Mouse (Mus musculus) stomach, postnatal 0 days (tissue): ENCODE measurements around the gene Rpl7l1. TPM values are rescaled to one million over a fixed set of nuclear protein-coding genes. Genes with fewer than 3 reads are reported as not detected.

Source experiments
- ATAC-seq: fragments of 200-750 bp; cut with Nextera tagmentation; 2 replicates; pipeline ENCODE4 v1.8.0; 2017; ENCODE audit not compliant: low FRiP score, low TSS enrichment
- DNase-seq: peaks from one replicate; pipeline ENCODE4 v3.0.0-alpha.2; 2016; ENCODE audit warnings: low spot score
- H3K27ac ChIP-seq: fragments of 300-500 bp; sonication (generic); replicated peaks from 2 replicates; pipeline ENCODE4 v1.5.1; 2014; ENCODE audit warnings: mild to moderate bottlenecking, control low read depth
- H3K27me3 ChIP-seq: fragments of 300-500 bp; sonication (generic); 2 replicates; pipeline ENCODE4 v1.6.1; 2014; ENCODE audit warnings: low read length; ENCODE audit not compliant: control insufficient read depth, insufficient read depth
- H3K36me3 ChIP-seq: fragments of 300-500 bp; sonication (generic); 2 replicates; pipeline ENCODE4 v1.6.1; 2014; ENCODE audit warnings: low read length, mixed read lengths; ENCODE audit not compliant: control insufficient read depth, insufficient read depth
- H3K4me1 ChIP-seq: fragments of 300-500 bp; sonication (generic); replicated peaks from 2 replicates; pipeline ENCODE4 v1.6.1; 2014; ENCODE audit warnings: antibody characterized with exemption; ENCODE audit not compliant: control insufficient read depth, insufficient read depth
- H3K4me2 ChIP-seq: fragments of 300-500 bp; sonication (generic); replicated peaks from 2 replicates; pipeline ENCODE4 v1.6.1; 2014; ENCODE audit warnings: low read depth, mild to moderate bottlenecking, control low read depth, moderate library complexity
- H3K4me3 ChIP-seq: fragments of 300-500 bp; sonication (generic); 2 replicates; pipeline ENCODE4 v1.5.1; 2014; ENCODE audit warnings: low read depth, low read length, control low read depth
- H3K9ac ChIP-seq: fragments of 300-500 bp; sonication (generic); 2 replicates; pipeline ENCODE4 v1.6.1; 2014; ENCODE audit warnings: mild to moderate bottlenecking, low read length, control low read depth, mixed read lengths
- H3K9me3 ChIP-seq: fragments of 300-500 bp; sonication (generic); 2 replicates; pipeline ENCODE4 v1.6.1; 2016; ENCODE audit warnings: low read length; ENCODE audit not compliant: control insufficient read depth
- CTCF ChIP-seq: IDR thresholded peaks from 2 replicates; pipeline ENCODE4 v1.5.1; 2016; ENCODE audit warnings: antibody characterized with exemption, low read depth, mild to moderate bottlenecking, moderate library complexity
- EP300 ChIP-seq: optimal IDR thresholded peaks from 2 replicates; pipeline ENCODE3; 2016; ENCODE audit warnings: antibody characterized with exemption
- WGBS: fragments of 180-500 bp; shearing (Covaris S2); extraction: QIAGEN DNeasy Blood & Tissue Kit; methylation state at CpG from one replicate; pipeline ENCODE4 v1.1.7; 2014; 5-methylcytosine and 5-hydroxymethylcytosine counted together
- polyA plus RNA-seq: library from polyadenylated mRNA; unstranded; fragments of >200 nt; fragmentation: Nextera tagmentation; extraction: Ambion mirVana; gene quantifications from 2 replicates; pipeline ENCODE4 v1.2.1, GENCODE M21; 2015

The Rpl7l1 gene
- polyA plus RNA-seq, 1 experiment from 2014 or later = 95.0 TPM

DNA sequence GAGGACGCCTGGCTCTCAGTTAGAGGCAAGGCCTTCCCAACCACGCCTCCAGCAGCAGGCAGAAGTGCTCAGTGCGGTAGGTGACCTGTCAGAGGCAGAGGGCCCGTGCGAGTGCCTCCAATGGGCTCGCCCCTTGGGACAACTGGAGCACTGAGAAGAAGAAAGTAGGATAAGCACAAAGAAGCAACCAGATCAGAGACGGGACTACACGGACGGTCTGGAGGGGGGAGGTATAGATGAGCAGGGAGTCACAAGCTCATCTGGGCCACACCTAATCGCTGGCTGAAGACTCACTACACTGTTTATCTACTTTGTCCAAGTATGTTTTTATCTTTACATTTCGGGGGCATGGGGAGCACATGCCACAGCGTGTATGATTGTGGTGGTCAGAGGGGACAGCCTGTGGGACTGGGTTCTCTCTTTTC, 35.3 kb upstream of the Rpl7l1 start:
- H3K36me3 ChIP-seq = peaks cover 8% of the 10 kb centered on the region; the same call in 1 of the 2 replicates
- no peak overlapping the region for H3K9ac ChIP-seq
- TF ChIP-seq CTCF (no peak), EP300 (no peak)
- no peaks in the 10 kb centered on the region for H3K9me3 ChIP-seq
- ATAC-seq (no peak), DNase-seq (no peak)
- H3K27me3 ChIP-seq = no peaks in the 10 kb centered on the region
- no peak overlapping the region for H3K4me3 ChIP-seq
- 85% methylated on average over 12 of the region's 12 CpGs for WGBS
- H3K4me2 ChIP-seq = no peak overlapping the region
- H3K27ac ChIP-seq = no peak overlapping the region
- no peaks in the 10 kb centered on the region for H3K4me1 ChIP-seq

DNA sequence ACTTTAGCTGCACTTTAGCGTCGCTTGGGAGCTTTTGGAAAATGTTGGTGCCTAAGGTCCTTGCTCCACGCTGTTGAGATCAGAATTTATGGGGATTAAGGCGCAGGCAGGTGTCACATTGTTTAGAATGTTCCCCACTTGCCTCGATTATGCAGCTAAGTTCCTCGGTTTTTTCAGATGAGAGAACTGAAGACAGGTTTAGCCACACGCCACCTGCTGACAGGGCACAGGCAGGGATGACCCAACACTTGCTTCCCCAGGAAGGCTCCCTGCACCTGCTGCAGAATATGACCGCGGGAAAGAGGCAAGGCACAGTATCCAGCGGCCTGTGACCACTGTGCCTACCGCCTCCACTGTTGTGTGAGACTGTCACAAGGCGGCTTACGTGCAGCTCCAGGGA, 33.8 kb upstream of the Rpl7l1 start:
- H3K9ac ChIP-seq = no peak overlapping the region
- no peak overlapping the region for H3K4me3 ChIP-seq
- peaks cover 12% of the 10 kb centered on the region for H3K36me3 ChIP-seq
- no peak for TF ChIP-seq EP300
- no peak for TF ChIP-seq CTCF
- H3K27me3 ChIP-seq = no peaks in the 10 kb centered on the region
- H3K4me1 ChIP-seq = no peaks in the 10 kb centered on the region
- no peak overlapping the region for H3K4me2 ChIP-seq
- 75% methylated on average over 13 of the region's 13 CpGs for WGBS
- H3K9me3 ChIP-seq = no peaks in the 10 kb centered on the region
- H3K27ac ChIP-seq = no peak overlapping the region
- ATAC-seq (no peak), DNase-seq (no peak)

DNA sequence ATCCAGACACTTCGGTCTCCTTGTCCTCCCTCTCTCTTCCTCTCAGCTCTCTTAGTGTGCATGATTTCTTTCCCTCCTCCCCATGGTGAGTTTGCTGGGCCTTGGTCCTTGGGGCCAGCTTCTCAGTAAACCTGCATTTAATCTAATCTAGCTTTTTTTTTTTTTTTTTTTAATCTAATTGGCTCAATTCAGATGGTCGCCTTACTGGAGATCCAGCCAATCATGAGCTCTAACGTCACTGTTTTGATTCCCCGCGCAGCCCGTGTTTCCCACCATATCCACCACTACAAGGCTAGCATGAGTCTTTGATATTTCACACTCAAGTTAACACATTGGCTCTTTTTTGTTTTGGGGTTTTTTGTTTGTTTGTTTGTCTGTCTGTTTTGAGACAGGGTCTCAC, 32.0 kb upstream of the Rpl7l1 start:
- H3K4me2 ChIP-seq = no peak overlapping the region
- TF ChIP-seq EP300 = no peak
- TF ChIP-seq CTCF = no peak
- no peak overlapping the region for H3K4me3 ChIP-seq
- H3K9ac ChIP-seq = no peak overlapping the region
- DNase-seq = no peak
- no peak overlapping the region for H3K27ac ChIP-seq
- no peaks in the 10 kb centered on the region for H3K27me3 ChIP-seq
- no peaks in the 10 kb centered on the region for H3K4me1 ChIP-seq
- ATAC-seq = no peak
- no peaks in the 10 kb centered on the region for H3K9me3 ChIP-seq
- peaks cover 12% of the 10 kb centered on the region for H3K36me3 ChIP-seq
- 88% methylated on average over 6 of the region's 6 CpGs for WGBS

DNA sequence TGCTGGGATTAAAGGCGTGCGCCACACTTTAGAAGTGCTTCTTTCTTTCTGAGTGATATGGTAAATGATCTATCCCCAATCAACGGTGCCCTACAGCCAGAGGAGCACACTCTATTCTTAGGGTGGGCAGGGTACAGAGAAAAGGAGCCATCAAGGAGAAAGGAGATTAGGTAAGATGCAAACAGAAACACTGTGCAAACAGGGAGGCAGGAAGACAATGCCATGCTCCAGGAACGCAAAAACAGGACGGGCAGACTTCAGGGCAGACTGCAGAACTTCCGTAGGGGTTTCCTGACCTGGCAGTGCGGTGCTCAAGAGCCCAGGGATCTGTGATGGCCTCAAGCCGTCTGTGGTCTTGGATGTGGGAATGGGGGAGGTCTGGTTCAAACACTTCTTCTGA, 31.2 kb upstream of the Rpl7l1 start:
- Histone ChIP-seq H3K36me3 (peaks cover 7% of the 10 kb centered on the region; the same call in 1 of the 2 replicates), H3K27ac (no peak overlapping the region), H3K9ac (no peak overlapping the region), H3K4me1 (no peaks in the 10 kb centered on the region), H3K4me2 (no peak overlapping the region), H3K9me3 (no peaks in the 10 kb centered on the region), H3K27me3 (no peaks in the 10 kb centered on the region), H3K4me3 (no peak overlapping the region)
- TF ChIP-seq CTCF = no peak
- no peak for TF ChIP-seq EP300
- no peak for DNase-seq
- 75% methylated on average over 8 of the region's 8 CpGs for WGBS
- no peak for ATAC-seq

DNA sequence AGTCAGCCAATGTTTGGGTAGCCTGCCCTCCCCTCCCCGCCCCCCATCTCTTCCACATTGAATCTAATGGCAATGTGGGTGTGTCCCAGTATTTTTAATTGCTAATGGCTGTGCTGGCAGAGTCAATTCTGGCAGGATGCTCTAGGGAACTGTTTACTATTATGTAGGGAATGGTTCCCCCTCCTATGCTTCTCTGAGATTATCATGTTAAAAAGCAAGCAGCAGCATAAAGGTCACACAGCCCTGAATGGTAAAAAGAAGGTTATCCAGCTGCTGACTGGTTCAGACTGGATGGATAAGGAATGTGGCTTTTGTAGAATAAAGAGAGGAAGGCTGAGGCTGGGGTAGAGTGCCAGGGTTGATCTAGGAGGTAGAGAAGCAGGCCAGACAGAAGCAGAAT, 30.0 kb upstream of the Rpl7l1 start:
- H3K27ac ChIP-seq = no peak overlapping the region
- WGBS = 86% methylated on average over 1 of the region's 1 CpGs
- no peak overlapping the region for H3K9ac ChIP-seq
- H3K4me2 ChIP-seq = no peak overlapping the region
- ATAC-seq (no peak), DNase-seq (no peak)
- no peaks in the 10 kb centered on the region for H3K9me3 ChIP-seq
- no peak for TF ChIP-seq CTCF
- TF ChIP-seq EP300 = no peak
- no peaks in the 10 kb centered on the region for H3K27me3 ChIP-seq
- H3K4me3 ChIP-seq = no peak overlapping the region
- H3K4me1 ChIP-seq = no peaks in the 10 kb centered on the region
- H3K36me3 ChIP-seq = peaks cover 14% of the 10 kb centered on the region

DNA sequence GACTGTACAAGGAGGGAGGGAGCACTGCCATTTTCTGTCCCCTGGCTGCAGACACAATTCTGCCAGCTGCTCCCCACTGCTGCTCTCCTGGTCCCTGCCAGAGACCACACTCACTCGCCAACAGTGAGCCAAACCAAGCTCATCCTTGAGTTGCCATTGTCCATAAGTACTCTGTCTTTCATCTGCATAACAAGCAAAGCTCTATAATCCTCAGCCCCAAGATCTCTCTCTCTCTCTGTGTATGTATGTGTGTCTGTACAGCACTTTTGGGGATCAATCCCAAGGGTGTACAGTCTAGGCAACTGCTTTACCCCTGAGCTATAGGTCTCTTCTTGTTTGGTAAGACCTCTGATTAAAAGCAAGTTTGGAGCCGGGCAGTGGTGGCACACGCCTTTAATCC, 28.2 kb upstream of the Rpl7l1 start:
- Histone ChIP-seq H3K36me3 (peaks cover 26% of the 10 kb centered on the region), H3K4me1 (no peaks in the 10 kb centered on the region), H3K4me3 (no peak overlapping the region), H3K9me3 (no peaks in the 10 kb centered on the region), H3K27me3 (no peaks in the 10 kb centered on the region), H3K9ac (no peak overlapping the region), H3K4me2 (no peak overlapping the region), H3K27ac (no peak overlapping the region)
- no peak for TF ChIP-seq CTCF
- no peak for TF ChIP-seq EP300
- no peak for DNase-seq
- ATAC-seq = no peak
- 88% methylated on average over 3 of the region's 3 CpGs for WGBS
